Mouse (Mus musculus) megakaryocyte, embryonic 14.5 days (primary cell): ENCODE measurements around the gene Dchs2.

Source experiments
- FLI1 ChIP-seq: IDR thresholded peaks from 2 replicates; pipeline ENCODE4 v1.6.1; 2012; ENCODE audit warnings: low read length, inconsistent platforms, mixed read lengths
- GATA1 ChIP-seq: IDR thresholded peaks from 3 replicates; pipeline ENCODE4 v1.6.1; 2012; ENCODE audit warnings: mixed read lengths, low read length, inconsistent platforms, borderline replicate concordance

DNA sequence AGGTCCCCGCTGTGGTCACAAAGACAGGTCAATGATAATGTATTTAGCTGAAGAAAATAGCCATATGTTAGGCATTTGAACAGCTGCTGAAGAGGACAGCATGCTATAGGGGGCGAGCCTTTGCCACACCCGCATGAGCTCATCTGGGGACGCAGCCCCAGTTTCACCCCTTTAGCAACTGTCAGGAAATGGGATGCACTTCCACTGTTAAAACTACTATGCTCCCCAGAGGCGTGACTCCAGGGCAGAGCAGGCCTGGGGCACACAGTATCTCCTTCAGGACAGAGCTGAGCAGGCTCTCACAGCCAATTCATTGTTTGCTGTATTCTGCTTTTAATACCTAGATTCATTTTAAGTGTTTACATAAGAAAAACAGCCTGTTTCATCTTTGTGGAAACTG lies 84.2 kb downstream of the Dchs2 start:
- TF ChIP-seq GATA1 = no peak
- TF ChIP-seq FLI1 = no peak
